In the genomic region with DNA sequence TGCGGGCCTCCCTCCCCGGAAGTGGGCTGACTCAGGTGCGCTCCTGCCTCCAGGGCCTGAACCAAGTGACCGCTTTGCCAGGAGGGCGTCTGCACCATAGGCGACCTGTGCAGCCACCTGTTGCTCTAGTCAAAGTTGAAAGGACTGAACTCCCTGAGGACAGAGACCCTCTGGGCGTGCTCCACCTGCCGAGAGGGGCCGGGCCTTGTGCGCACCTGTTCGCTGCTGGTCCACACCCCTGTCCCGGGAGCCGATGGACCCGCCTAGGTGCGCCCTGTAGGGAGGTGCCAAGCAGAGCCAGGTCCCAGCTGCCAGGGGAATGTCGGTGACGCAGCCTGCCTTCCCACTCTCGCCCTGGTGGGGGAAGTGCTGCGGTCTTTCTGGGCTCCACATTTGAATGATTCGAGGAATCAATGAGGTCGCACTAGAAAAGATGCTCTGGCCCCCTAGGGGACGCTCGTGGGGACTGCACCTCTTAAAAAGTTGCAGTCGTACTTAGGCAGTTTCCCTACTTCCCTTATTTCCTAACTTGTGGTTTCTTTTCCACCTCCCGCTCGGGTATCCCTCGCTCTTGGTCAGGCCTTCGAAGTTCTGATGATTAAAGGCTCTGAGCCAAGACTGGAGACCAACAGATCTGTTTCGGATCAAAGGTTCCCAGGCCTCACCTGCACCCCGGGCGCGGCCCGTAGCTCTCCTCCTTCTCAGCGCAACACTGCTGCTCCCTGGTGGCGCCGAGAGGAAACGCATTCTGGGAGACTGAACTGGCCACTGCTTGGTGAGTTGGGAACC, we compare ENCODE assay signal across 8 mouse cellular contexts. TPM values are rescaled to one million over a fixed set of nuclear protein-coding genes. Genes with fewer than 3 reads are reported as not detected.
A peak's percentile ranks its signal among the peaks of the same experiment; 100 is the strongest.
DNase-seq lines count a peak whose midpoint lies in the region; ATAC-seq and TF ChIP-seq lines count a peak whose summit lies in the region.

Fam187b (plus strand) TSS at position 290 of the 789 bp plus-strand sequence.

- peak; percentile 66 for ATAC-seq in heart, embryonic 14.5 days (ENCODE audit: insufficient number of reproducible peaks, insufficient read depth, low FRiP score, low read depth)
- peak; percentile 83 for ATAC-seq in neural tube, embryonic 14.5 days (ENCODE audit: low read depth)

- H3K79me2 ChIP-seq in CH12.LX (replicated peaks; ENCODE audit: control insufficient read depth, extremely low read depth, insufficient read depth, poor library complexity, severe bottlenecking), result no peaks in the 10 kb centered on the region

- peak; percentile 85 for TF ChIP-seq RAD21 in CH12.LX (IDR thresholded peaks at IDR 0.05; ENCODE audit: low read depth, low read length)

- peak within 1 kb of the TSS; percentile 68 for H3K4me2 ChIP-seq in CH12.LX (ENCODE audit: insufficient read depth, low read depth, poor library complexity, severe bottlenecking)
- H3K4me2 ChIP-seq in heart, embryonic 14.5 days (ENCODE audit: low read length), result peak within 1 kb of the TSS; percentile 83
- peak within 1 kb of the TSS; percentile 12 for H3K4me2 ChIP-seq in neural tube, embryonic 14.5 days (ENCODE audit: low read depth, low read length)

- peaks cover 7% of the 10 kb centered on the region for H3K9me3 ChIP-seq in CH12.LX (replicated peaks; ENCODE audit: low read length)
- no peaks in the 10 kb centered on the region for H3K9me3 ChIP-seq in heart, embryonic 14.5 days (ENCODE audit: control insufficient read depth, low read length)
- no peaks in the 10 kb centered on the region for H3K9me3 ChIP-seq in neural tube, embryonic 14.5 days (ENCODE audit: control insufficient read depth, low read length)

- no peak within 1 kb of the TSS for H3K9ac ChIP-seq in CH12.LX (ENCODE audit: insufficient read depth, low read depth)
- H3K9ac ChIP-seq in heart, embryonic 14.5 days (ENCODE audit: low read length), result peak within 1 kb of the TSS; percentile 56
- H3K9ac ChIP-seq in neural tube, embryonic 14.5 days (replicated peaks; ENCODE audit: low read depth, low read length), result no peak within 1 kb of the TSS

- TF ChIP-seq CTCF in CH12.LX (conservative IDR thresholded peaks at IDR 0.05 in 1 of 2, IDR thresholded peaks at IDR 0.05 in 1 of 2; ENCODE audit: low read depth in 2 of 2, low read length in 2 of 2), result peak; percentile 59 to 80

- H3K36me3 ChIP-seq in CH12.LX (replicated peaks in 1 of 2; ENCODE audit: control insufficient read depth in 1 of 2, insufficient read depth in 1 of 2, low read length in 1 of 2), result no peaks in the 10 kb centered on the region
- H3K36me3 ChIP-seq in heart, embryonic 14.5 days (ENCODE audit: control insufficient read depth, insufficient read depth, low read length), result no peaks in the 10 kb centered on the region
- no peaks in the 10 kb centered on the region for H3K36me3 ChIP-seq in neural tube, embryonic 14.5 days (ENCODE audit: control insufficient read depth, insufficient read depth, low read length)

- 0% methylated on average over 34 of the region's 37 CpGs for WGBS in heart, embryonic 14.5 days
- under 1% methylated on average over 36 of the region's 37 CpGs for WGBS in neural tube, embryonic 14.5 days

- dilution Hi-C loops in CH12.LX (cut with MboI; ENCODE audit: extremely low pct_ligation_motif_present, extremely low pct_unique_long_range_greater_than_20kb, low sequenced_read_pairs), result no loop called here

- peaks cover 0 to 4% of the 10 kb centered on the region in 2 experiments; a peak in 1 of 4 replicates for H3K4me1 ChIP-seq in CH12.LX (ENCODE audit: control insufficient read depth in 1 of 2, insufficient read depth in 2 of 2)
- H3K4me1 ChIP-seq in heart, embryonic 14.5 days (ENCODE audit: control insufficient read depth in 2 of 2, insufficient read depth in 2 of 2, low read length in 2 of 2), result peaks cover 9 to 10% of the 10 kb centered on the region in 2 experiments; a peak in 2 of 4 replicates
- H3K4me1 ChIP-seq in neural tube, embryonic 14.5 days (ENCODE audit: control insufficient read depth, insufficient read depth, low read length), result peaks cover 7% of the 10 kb centered on the region; the same call in 1 of the 2 replicates

- TF ChIP-seq POLR2A in CH12.LX (IDR thresholded peaks at IDR 0.05; ENCODE audit: low read depth, low read length), result no peak

- no peaks in the 10 kb centered on the region for H3K27me3 ChIP-seq in CH12.LX (replicated peaks)
- H3K27me3 ChIP-seq in heart, embryonic 14.5 days (ENCODE audit: control insufficient read depth, insufficient read depth, low read length), result peaks cover 22% of the 10 kb centered on the region
- peaks cover 11% of the 10 kb centered on the region for H3K27me3 ChIP-seq in neural tube, embryonic 14.5 days (ENCODE audit: control insufficient read depth, insufficient read depth, low read length)

- H3K27ac ChIP-seq in CH12.LX (ENCODE audit: insufficient read depth, low read depth), result no peak within 1 kb of the TSS
- H3K27ac ChIP-seq in heart, embryonic 14.5 days (replicated peaks in 1 of 2; ENCODE audit: control insufficient read depth in 1 of 2, insufficient read depth in 1 of 2, low read depth in 2 of 2, low read length in 2 of 2), result no peak within 1 kb of the TSS
- H3K27ac ChIP-seq in neural tube, embryonic 14.5 days (ENCODE audit: low read depth, low read length), result no peak within 1 kb of the TSS

- peak; percentile 85 for DNase-seq in CH12.LX (ENCODE audit: extremely low read depth)
- peak; percentile 62 for DNase-seq in c-Kit-negative CD71-positive TER-119-positive erythroid progenitor cells, embryonic 14.5 days (ENCODE audit: low read depth, low spot score)
- DNase-seq in fibroblast of lung, adult 2 months (ENCODE audit: low read depth), result peak; percentile 71
- DNase-seq in kidney, postnatal 10 days, result peak; percentile 94
- DNase-seq in lung, adult 18-20 months, result peak; percentile 90 to 93
- peak; percentile 85 for DNase-seq in testis, postnatal 14 days (ENCODE audit: low spot score)

- TF ChIP-seq EP300 in CH12.LX (IDR thresholded peaks at IDR 0.05; ENCODE audit: low read length), result no peak

- in situ Hi-C loops in CH12.LX (cut with MboI; ENCODE audit: low pct_ligation_motif_present, low pct_unique_long_range_greater_than_20kb, low sequenced_read_pairs), result no loop called here

- peak within 1 kb of the TSS in 1 of 3 experiments; percentile 21 for H3K4me3 ChIP-seq in CH12.LX (replicated peaks in 1 of 3; ENCODE audit: low read depth in 2 of 3, low read length in 2 of 3, poor library complexity in 1 of 3)
- H3K4me3 ChIP-seq in heart, embryonic 14.5 days (ENCODE audit: control insufficient read depth in 1 of 2, insufficient read depth in 1 of 2, low read depth in 1 of 2, low read length in 2 of 2), result peak within 1 kb of the TSS; percentile 40 to 44
- peak within 1 kb of the TSS; percentile 16 for H3K4me3 ChIP-seq in neural tube, embryonic 14.5 days (ENCODE audit: low read depth, low read length)

TF ChIP-seq in CH12.LX, 34 proteins besides CTCF, POLR2A, EP300 and RAD21:
- no peak for TF ChIP-seq GABPA (IDR thresholded peaks at IDR 0.05; ENCODE audit: insufficient replicate concordance, low read depth, low read length)
- no peak for TF ChIP-seq SIN3A (IDR thresholded peaks at IDR 0.05; ENCODE audit: low read length)
- 0 out of 2 replicates have a peak, but pooled peaks have one; percentile 15 for TF ChIP-seq ELF1 (IDR thresholded peaks at IDR 0.05; ENCODE audit: low read depth, low read length)
- TF ChIP-seq RCOR1 (conservative IDR thresholded peaks at IDR 0.05; ENCODE audit: low read depth, low read length), result no peak
- no peak for TF ChIP-seq ZNF384 (IDR thresholded peaks at IDR 0.05; ENCODE audit: low read depth, low read length)
- TF ChIP-seq USF2 (conservative IDR thresholded peaks at IDR 0.05; ENCODE audit: low read depth, low read length), result no peak
- no peak for TF ChIP-seq JUN (IDR thresholded peaks at IDR 0.05; ENCODE audit: insufficient read depth, low read depth, low read length)
- 0 out of 2 replicates have a peak, but pooled peaks have one; percentile 23 for TF ChIP-seq NELFE (IDR thresholded peaks at IDR 0.05; ENCODE audit: low read depth, low read length)
- 0 out of 2 replicates have a peak, but pooled peaks have one; percentile 16 for TF ChIP-seq TCF12 (IDR thresholded peaks at IDR 0.05; ENCODE audit: low read depth, low read length)
- peak; percentile 51; the same call in 1 of the 2 replicates for TF ChIP-seq IRF4 (IDR thresholded peaks at IDR 0.05; ENCODE audit: low read depth, low read length)
- peak; percentile 82 for TF ChIP-seq SMC3 (IDR thresholded peaks at IDR 0.05; ENCODE audit: low read depth, low read length)
- TF ChIP-seq NRF1 (IDR thresholded peaks at IDR 0.05; ENCODE audit: low read depth, low read length), result no peak
- TF ChIP-seq ZC3H11A (IDR thresholded peaks at IDR 0.05; ENCODE audit: low read depth, low read length), result peak; percentile 47

RNA-seq across cellular contexts. Expression of gene Fam187b, which starts in this region (rescaled TPM):
- total RNA-seq in CH12.LX (2012; rRNA removed) (not detected in 2 replicates), CH12.LX (2014; rRNA removed) (not detected in 2 replicates)
- polyA plus RNA-seq in CH12.LX (2012; ENCODE audit: insufficient read length, low read depth), result not detected in 2 replicates
- polyA plus RNA-seq in heart, embryonic 14.5 days (2014; fragmentation: Nextera tagmentation; extraction: Ambion mirVana), result 0.30 and 0.89 TPM in 2 replicates
- polyA plus RNA-seq in neural tube, embryonic 14.5 days (2014; fragmentation: Nextera tagmentation; extraction: Ambion mirVana), result 0.40 and 0.44 TPM in 2 replicates

Comparison
In these comparisons a context has a peak if more than half of its experiments do, and no peak if none do; other contexts are left out.
1. Peak in DNase-seq and H3K4me2 ChIP-seq in CH12.LX; RNA of the gene not detected or under 1 TPM.
2. Peak in ATAC-seq, H3K4me3 ChIP-seq, H3K9ac ChIP-seq and H3K4me2 ChIP-seq in heart, embryonic 14.5 days; RNA of the gene not detected or under 1 TPM.
3. Peak in ATAC-seq, H3K4me3 ChIP-seq and H3K4me2 ChIP-seq in neural tube, embryonic 14.5 days; RNA of the gene not detected or under 1 TPM.
4. H3K4me2 ChIP-seq: peak in every context shown above with its lines; median percentile 83 in heart, embryonic 14.5 days; 68 in CH12.LX; 12 in neural tube, embryonic 14.5 days.